Mouse (Mus musculus): ENCODE results near the gene Abcg5.
A peak's percentile ranks its signal among the peaks of the same experiment; 100 is the strongest.

The Abcg5 gene

DNA sequence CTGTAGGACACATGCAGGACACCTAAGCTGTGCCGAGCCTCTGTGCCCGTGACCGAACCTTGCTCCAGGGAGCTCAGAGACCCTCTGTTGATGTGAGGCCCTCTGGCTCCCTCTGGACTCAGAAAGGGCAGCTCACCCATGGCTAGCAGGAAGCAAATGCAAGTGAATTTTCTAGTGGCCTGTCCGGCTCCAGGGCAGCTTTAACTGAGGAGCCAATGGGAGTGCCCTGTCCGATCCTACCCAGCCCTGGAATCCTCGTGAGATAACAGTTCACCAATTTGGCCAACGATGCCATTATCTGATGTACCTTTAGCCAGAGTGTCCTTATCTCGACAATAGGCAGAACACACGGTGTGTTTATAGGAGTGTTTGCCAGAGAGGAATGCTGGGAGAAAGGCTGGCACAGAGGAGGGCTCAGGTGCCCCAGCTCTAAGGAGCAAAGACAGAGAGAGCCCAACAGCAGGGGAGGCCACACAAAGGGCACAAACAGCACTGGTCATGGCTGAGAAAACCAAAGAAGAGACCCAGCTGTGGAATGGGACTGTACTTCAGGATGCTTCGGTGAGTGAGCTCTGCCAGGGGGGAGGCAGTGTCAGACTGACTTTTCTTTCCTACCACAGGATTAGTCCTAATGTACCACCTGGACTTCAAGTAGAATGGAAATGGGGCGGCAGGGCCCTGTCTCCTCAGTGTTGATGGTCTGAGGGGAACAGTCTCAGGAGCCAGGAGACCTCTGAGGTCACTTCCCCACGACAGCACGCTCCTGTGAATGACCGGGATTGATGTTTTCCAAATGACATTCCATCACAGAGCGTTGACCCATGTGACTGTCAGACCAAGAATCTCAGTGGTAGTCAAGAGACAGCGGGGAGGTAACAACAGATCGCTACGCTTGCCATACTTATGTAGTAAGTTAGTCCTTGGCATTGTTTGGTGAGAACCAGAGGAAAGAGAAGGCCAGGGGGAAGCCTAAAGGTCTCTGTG, at the start of gene Abcg5:
Gene Abcg5, minus strand, starts transcription at position 278 of the 984 bp plus-strand sequence.
- no peak for DNase-seq (ENCODE audit: inconsistent ontology term)

DNA sequence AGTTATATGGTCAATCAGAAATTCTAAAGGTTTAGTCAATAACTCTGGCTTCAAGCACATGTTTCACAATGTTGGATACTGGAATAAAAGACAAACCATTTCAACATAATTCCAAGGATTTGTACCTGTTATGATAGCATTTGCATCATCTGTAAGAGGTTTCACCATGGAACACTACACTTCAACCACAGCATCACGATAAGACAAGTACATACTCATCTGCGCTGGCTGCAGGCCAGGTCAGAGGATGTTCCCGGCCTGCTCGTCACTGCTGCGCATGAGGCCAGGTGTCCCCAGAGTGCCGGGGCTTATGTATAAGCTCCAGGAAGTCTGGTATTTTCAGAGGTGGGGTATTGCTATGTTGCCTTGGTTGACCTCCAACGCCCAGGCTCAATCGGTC, 49.8 kb upstream of the Abcg5 start:
- no peak for DNase-seq (ENCODE audit: inconsistent ontology term)

DNA sequence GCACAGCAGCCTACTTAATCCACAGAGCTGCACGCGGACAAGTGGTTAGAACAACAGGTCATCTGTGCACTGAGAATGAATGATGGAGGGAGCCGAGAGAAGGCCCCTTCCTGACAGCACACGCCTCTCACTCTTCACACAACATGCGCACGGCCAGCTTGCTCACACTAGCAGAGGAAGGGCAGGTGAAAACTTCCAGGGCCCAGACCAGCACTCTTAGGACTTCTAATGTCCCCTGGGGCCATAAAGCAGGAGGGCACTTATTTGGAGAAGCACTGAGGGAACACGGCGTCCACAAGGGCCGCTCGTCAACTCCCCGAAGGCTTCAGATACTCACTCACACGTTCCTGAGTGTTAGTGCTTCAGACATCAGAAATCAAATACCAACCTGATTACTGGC, 48.5 kb upstream of the Abcg5 start:
- DNase-seq (ENCODE audit: inconsistent ontology term) = no peak

DNA sequence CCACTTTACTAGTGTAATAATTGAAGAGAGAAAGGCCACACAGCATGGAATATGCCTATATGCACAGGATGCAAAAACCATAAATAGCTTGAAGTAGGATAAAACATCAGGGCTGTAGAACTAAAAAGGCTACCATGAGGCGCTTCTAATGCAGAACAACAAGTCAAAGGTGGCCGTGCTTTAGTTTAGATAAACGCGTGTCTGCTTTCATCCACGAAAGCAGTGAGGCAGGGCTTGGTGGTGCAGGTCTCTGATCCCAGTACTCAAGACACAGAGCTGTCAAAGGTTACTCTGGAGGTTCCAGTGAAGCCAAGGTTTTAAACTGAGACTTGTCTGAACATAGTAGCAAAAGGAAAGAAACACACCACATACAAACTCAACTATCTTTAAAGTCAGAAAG, 46.3 kb upstream of the Abcg5 start:
- DNase-seq (ENCODE audit: inconsistent ontology term) = no peak

GRCm38 (mm10) chr17:84728201-84728911, 45.5 kb upstream of the Abcg5 start:
- DNase-seq (ENCODE audit: inconsistent ontology term) = no peak

DNA sequence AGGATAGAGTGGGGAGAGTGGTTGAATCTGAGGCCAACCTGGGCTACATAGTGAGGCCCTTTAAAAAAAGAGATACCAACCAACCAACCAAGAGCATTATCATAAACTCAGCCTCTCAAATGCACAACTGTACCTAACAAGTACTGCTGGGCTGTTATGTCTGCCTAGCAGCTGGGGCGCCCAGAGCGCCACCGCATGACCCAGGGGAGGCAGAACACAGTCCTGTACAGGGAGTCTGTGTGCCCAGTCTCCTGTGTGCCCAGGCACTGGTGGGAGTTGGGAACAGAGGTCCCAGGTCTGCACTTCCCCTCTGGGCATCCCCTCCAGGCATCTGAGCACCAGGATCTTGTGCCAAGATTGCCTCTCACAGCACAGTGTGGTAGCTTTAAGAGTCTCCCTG, 42.4 kb upstream of the Abcg5 start:
- DNase-seq (ENCODE audit: inconsistent ontology term) = no peak

GRCm38 (mm10) chr17:84724028-84724427, 41.2 kb upstream of the Abcg5 start:
- no peak for DNase-seq (ENCODE audit: inconsistent ontology term)

- DNase-seq (ENCODE audit: inconsistent ontology term) = no peak
These were observed 36.3 kb upstream of the Abcg5 start for GRCm38 (mm10) chr17:84719105-84719504.

DNA sequence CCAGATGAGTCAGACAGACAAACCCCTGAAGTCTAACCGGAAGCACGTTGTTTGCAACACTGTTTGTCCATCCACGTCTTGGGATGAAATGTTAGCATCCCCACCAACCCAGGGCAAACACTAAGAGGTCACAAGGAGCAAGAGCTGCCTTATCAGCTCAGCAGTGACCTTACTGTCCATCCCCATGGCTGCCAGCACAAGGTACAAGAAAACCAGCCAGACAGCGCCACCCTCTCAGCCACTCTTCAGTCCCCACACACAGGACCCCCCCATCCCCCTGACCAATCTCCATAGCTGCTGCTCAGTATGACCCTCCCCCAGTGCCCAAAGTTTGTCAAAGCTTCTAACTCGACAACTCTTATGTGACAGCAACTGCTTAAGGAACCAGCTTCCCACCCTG, 34.6 kb upstream of the Abcg5 start:
- DNase-seq (ENCODE audit: inconsistent ontology term) = no peak

DNA sequence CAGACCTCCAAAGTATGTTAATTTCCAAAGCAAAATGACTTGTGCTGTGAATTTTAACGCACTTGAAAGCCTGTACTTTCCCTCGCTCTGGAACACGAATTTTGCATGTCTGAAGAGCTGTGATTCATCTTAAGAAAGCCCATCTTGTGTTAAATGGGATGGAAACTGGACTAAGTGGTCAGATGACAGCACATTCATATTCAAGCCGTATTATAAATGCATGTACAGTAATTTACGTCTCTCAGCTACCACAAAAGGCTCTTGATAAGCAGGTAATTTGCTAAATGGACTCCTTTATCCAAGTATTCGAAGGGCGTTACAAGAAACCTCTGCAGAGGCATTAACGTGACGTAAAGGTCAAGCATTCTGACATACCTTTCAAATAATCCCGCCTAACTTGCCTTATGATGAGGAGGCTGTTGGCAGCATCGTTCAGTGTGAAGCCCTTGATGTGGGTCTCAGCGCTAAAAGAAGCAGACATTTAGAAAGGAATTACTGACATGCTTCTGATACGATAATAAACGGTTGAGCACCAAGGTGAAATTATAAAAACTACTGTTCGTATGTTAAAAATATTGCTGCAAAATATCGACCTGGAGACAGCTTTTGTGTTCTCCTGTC, 33.6 kb upstream of the Abcg5 start:
- no peak for DNase-seq (ENCODE audit: inconsistent ontology term)

GRCm38 (mm10) chr17:84714930-84715329, 32.1 kb upstream of the Abcg5 start:
- no peak for DNase-seq (ENCODE audit: inconsistent ontology term)

DNA sequence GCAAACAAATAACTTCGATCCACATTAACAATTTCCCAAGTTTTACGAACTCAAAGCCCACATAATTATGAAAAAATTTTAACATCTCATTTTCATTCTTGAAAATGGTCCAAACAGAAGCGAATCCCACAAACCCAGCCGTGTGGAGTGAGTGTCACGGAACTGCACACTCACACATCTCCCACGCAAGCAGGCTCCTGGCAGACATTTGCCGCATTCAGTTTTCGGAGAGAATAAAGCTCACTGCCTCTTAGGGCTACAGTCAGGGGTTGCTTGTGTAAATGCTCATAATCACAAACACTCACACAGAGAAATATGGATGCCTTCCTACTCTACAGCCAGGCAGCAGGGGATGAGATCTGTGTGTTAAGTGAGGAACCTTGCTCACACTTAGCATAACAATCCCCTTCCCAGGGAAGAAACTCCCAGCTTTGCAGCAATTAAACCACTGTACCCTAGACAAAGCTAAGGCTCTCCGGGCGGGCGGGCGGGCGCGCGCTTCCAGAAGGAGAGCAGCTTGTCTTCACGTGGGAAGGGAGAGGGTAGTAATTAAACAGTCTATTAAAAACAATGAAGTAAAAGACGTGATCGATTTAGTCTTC, 30.9 kb upstream of the Abcg5 start:
- DNase-seq (ENCODE audit: inconsistent ontology term) = no peak

GRCm38 (mm10) chr17:84709403-84709851, 26.6 kb upstream of the Abcg5 start:
- DNase-seq (ENCODE audit: inconsistent ontology term) = peak; percentile 35

GRCm38 (mm10) chr17:84708818-84709217, 26.0 kb upstream of the Abcg5 start:
- DNase-seq (ENCODE audit: inconsistent ontology term) = no peak

DNA sequence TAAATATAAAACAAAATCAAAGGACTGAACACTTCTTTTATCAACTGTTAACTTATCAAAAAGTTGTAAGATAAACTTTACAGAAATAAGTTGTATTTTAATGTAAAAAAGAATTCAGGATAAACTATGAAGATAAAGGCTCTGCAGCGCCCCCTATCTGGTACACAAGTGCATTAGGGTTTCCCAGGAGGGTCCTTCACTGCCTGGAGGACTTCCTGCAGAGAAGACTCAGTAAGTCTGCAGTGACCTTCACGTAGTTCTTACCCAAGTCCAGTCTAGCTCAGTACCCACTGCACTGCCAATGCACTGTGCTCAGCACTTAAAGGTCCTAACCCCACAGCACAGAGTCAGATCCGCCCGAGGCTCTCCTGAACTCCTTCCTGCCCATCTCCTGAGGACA, 24.6 kb upstream of the Abcg5 start:
- no peak for DNase-seq (ENCODE audit: inconsistent ontology term)

DNA sequence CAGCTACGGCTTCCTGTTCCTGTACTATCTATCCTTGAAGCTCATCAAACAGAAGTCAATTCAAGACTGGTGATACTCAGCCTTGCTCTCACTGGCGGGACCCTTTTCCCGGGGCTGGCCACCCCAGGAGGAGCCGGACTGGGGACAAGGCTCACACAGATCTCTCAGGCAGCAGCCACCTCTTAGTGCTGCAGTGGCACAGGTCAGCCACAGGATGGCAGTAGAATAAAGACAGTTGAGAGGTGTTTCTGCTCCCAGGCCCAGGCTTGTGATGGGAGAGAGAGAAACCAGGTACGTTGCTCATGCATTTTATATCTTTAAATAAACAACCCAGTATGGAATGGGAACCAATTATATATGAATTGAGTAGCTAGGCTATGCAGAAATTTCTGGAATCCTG, 15.9 kb upstream of the Abcg5 start:
- DNase-seq (ENCODE audit: inconsistent ontology term) = peak; percentile 37

DNA sequence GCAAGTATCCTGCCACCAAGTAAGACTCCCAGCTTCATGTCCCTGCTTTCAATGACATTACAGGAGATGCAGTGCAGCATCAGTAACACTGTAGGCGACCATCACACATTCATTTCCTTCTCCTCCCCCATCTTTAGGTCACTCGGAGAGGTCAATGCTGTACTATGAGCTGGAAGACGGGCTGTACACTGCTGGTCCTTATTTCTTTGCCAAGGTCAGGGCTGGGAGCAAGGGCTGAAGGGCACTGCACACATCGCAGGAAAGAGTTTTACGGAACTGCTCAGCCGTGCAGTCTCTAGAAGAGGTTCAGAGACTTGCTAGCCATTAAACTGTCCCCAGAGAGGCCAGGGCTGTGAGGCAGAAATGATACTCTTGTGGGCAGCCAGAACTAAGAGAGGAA, 13.7 kb upstream of the Abcg5 start:
- no peak for DNase-seq (ENCODE audit: inconsistent ontology term)

GRCm38 (mm10) chr17:84693741-84694140, 10.9 kb upstream of the Abcg5 start:
- DNase-seq (ENCODE audit: inconsistent ontology term) = no peak

GRCm38 (mm10) chr17:84690111-84690510, 7.3 kb upstream of the Abcg5 start:
- no peak for DNase-seq (ENCODE audit: inconsistent ontology term)

DNA sequence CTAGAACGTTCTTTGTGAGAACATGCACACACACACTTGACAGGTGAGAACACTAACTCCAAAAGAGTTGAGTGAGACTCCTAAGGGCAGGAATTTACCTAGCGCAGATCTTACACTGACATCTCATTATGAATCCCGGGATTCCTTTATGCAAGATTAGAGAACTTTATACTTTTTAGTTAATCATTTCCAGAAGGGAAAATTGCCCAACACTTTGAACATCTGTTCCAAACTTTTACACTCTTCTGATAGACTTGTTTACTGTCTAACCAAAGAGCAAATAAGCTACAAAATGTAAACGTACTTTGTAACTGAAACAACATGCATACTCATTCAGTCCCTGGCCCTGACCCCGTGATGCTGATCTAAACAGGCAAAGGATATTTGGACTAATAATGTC, 6.5 kb upstream of the Abcg5 start:
- DNase-seq (ENCODE audit: inconsistent ontology term) = no peak

DNA sequence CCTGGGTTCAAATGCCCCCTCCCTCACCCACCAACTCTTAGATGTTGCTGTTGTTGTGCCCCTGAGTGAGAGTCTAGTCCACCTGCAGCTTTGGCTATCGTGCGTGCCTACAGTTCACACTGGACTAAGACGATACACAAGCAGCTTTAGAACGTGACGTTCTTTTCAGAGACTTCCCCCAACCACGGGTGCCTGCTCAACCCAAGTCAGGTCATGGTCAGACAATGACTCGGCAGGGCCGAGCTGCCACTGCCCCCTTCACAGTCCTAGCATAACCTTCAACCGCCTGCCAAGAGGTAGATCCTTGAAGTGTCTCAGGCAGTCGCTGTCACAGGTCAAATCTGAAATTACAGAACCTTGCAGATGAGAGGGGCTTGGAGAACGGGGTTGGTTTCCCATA, 6.0 kb upstream of the Abcg5 start:
- DNase-seq (ENCODE audit: inconsistent ontology term) = no peak

DNA sequence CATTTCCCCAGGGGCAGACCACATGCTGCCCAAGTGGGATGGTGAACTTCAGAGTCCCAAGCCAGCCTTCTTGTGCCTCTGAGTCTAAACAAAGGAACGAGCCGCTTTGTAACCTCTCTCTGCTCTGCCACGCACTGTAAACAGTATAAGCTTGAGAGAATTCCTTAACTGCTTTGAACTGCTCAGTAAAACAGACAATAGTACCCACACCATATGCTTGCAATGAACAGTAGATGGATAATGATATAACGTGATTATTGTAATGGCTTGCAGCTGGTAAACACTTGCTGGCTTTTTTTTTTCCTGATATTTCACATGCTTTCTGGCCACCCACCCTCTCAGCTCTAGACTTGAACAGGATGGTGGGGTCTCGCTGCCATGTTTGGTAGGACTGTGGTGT, 5.2 kb upstream of the Abcg5 start:
- DNase-seq (ENCODE audit: inconsistent ontology term) = no peak
